Mouse (Mus musculus): Measurements from ENCODE around the gene Strc.

DNA sequence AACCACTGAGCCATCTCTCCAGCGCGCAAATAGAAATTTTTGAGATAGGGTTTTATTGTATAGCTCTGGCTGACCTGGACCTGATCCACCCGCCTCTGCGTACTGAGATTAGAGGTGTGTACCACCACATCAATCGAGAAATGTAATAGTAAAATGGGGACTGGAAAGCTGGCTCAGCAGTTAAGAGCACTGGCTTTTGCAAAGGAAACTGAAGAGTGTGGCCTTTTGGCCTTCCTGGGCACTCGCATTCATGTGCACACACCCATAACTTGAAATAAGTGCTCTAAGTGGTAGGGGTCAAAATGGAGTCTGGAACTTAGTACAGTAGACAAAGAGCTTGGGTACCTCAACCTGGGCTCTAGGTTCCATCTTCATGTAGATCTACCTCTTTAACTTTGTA lies 29.4 kb upstream of the Strc start:
- TF ChIP-seq POLR2A (IDR thresholded peaks at IDR 0.05; ENCODE audit: low read depth, low read length) (no peak), CTCF (IDR thresholded peaks at IDR 0.05; ENCODE audit: extremely low read depth, insufficient read depth, insufficient read length, insufficient replicate concordance) (no peak)
